Mouse (Mus musculus) liver, embryonic 16.5 days (tissue): ENCODE results near the gene Tyrobp. TPM values are rescaled to one million over a fixed set of nuclear protein-coding genes. Genes with fewer than 3 reads are reported as not detected.

ENCODE experiments used
- ATAC-seq: fragments of 200-750 bp; cut with Nextera tagmentation; 2 replicates; pipeline ENCODE4 v1.8.0; 2017; ENCODE audit warnings: low read depth, mild to moderate bottlenecking, moderate number of reproducible peaks, moderate library complexity
- H3K27ac ChIP-seq: fragments of 300-500 bp; sonication (generic); 2 replicates; pipeline ENCODE4 v1.5.1; 2014; ENCODE audit warnings: mild to moderate bottlenecking, low read length
- H3K27me3 ChIP-seq: fragments of 300-500 bp; sonication (generic); 2 replicates; pipeline ENCODE4 v1.6.1; 2014; ENCODE audit warnings: low read depth, low read length, mixed read lengths; ENCODE audit not compliant: control insufficient read depth, insufficient read depth
- H3K36me3 ChIP-seq: fragments of 300-500 bp; sonication (generic); 2 replicates; pipeline ENCODE4 v1.6.1; 2014; ENCODE audit warnings: mild to moderate bottlenecking; ENCODE audit not compliant: control insufficient read depth, insufficient read depth
- H3K4me1 ChIP-seq: fragments of 300-500 bp; sonication (generic); 2 replicates; pipeline ENCODE4 v1.6.1; 2014; ENCODE audit warnings: low read depth, low read length, mixed read lengths; ENCODE audit not compliant: control insufficient read depth
- H3K4me2 ChIP-seq: fragments of 300-500 bp; sonication (generic); 2 replicates; pipeline ENCODE4 v1.6.1; 2014; ENCODE audit warnings: low read depth, low read length, mixed read lengths
- H3K4me3 ChIP-seq: fragments of 300-500 bp; sonication (generic); 2 replicates; pipeline ENCODE4 v1.5.1; 2014; ENCODE audit warnings: low read depth, mild to moderate bottlenecking, low read length
- H3K9ac ChIP-seq: fragments of 300-500 bp; sonication (generic); 2 replicates; pipeline ENCODE4 v1.6.1; 2014; ENCODE audit warnings: low read depth, low read length
- H3K9me3 ChIP-seq: fragments of 300-500 bp; sonication (generic); replicated peaks from 2 replicates; pipeline ENCODE4 v1.6.1; 2016; ENCODE audit warnings: low read length; ENCODE audit not compliant: control insufficient read depth
- WGBS: fragments of 180-500 bp; shearing (Covaris S2); extraction: QIAGEN DNeasy Blood & Tissue Kit; methylation state at CpG from one replicate; pipeline ENCODE4 v1.1.7; 2014; ENCODE audit not compliant: insufficient replicate concordance; 5-methylcytosine and 5-hydroxymethylcytosine counted together
- polyA plus RNA-seq: library from polyadenylated mRNA; unstranded; fragments of >200 nt; fragmentation: Nextera tagmentation; extraction: Ambion mirVana; gene quantifications from 2 replicates; pipeline ENCODE4 v1.2.1, GENCODE M21; 2015

The Tyrobp gene
- polyA plus RNA-seq, 1 experiment from 2014 or later, result 154 TPM

- Histone ChIP-seq H3K4me3 (no peak overlapping the region), H3K36me3 (no peaks in the 10 kb centered on the region), H3K9me3 (no peaks in the 10 kb centered on the region), H3K27me3 (no peaks in the 10 kb centered on the region), H3K4me2 (no peak overlapping the region), H3K9ac (no peak overlapping the region), H3K4me1 (no peaks in the 10 kb centered on the region), H3K27ac (no peak overlapping the region)
- no peak for ATAC-seq
- WGBS, result 54% methylated on average over 7 of the region's 7 CpGs
These were observed 13.9 kb upstream of the Tyrobp start for GRCm38 (mm10) chr7:30399671-30400070.

DNA sequence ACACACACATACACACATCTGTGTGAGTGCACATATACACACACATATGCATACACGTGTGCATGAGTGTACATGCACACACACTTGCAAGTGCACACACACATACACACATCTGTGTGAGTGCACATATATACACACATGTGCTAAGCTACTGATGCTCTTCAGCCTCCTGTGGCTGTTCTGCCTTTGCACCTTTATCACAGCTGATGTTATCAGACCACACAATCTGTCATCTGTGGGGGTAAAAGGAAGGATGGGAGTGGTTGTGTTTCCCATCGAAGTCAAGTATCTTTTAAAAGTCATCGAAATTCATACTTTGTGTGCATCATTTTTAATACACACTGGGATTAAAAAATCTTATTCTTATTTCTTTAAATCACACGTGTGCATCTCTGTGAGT is 11.2 kb upstream of the Tyrobp start:
- no peak for ATAC-seq
- no peaks in the 10 kb centered on the region for H3K4me1 ChIP-seq
- H3K36me3 ChIP-seq, result no peaks in the 10 kb centered on the region

DNA sequence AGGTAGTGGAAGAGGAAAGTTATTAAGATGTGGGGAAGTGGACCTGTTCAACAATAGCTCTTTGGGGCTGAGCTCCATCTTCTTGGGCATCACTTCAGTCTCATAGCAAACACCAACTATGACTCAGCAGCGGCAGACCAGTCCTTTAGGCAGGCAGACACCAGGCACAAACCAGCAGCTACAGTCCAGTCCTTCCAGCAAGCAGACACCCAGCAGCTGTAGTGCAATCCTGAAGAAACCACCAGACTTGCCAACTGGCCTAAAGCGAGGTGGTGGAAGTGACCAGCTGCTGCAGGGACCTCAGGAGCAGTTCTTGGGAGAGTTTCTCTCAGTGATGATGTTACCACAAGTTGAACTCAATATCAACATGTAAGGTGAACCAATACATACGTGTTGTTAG is 4.9 kb upstream of the Tyrobp start:
- Histone ChIP-seq H3K36me3 (no peaks in the 10 kb centered on the region), H3K27ac (no peak overlapping the region), H3K4me1 (no peaks in the 10 kb centered on the region), H3K27me3 (no peaks in the 10 kb centered on the region), H3K4me2 (no peak overlapping the region), H3K9me3 (no peaks in the 10 kb centered on the region), H3K4me3 (no peak overlapping the region), H3K9ac (no peak overlapping the region)
- 59% methylated on average over 3 of the region's 3 CpGs for WGBS
- no peak for ATAC-seq

More for the DNA sequence above, 11.2 kb upstream of the Tyrobp start:
- H3K27me3 ChIP-seq, result no peaks in the 10 kb centered on the region
- no peak overlapping the region for H3K9ac ChIP-seq
- no peak overlapping the region for H3K4me3 ChIP-seq
- H3K4me2 ChIP-seq, result no peak overlapping the region
- no peaks in the 10 kb centered on the region for H3K9me3 ChIP-seq
- H3K27ac ChIP-seq, result no peak overlapping the region
- 36% methylated on average over 4 of the region's 4 CpGs for WGBS

- 54% methylated on average over 2 of the region's 2 CpGs for WGBS
- H3K9me3 ChIP-seq, result no peaks in the 10 kb centered on the region
- H3K27ac ChIP-seq, result no peak overlapping the region
- no peaks in the 10 kb centered on the region for H3K36me3 ChIP-seq
- no peaks in the 10 kb centered on the region for H3K27me3 ChIP-seq
- ATAC-seq, result no peak
- no peak overlapping the region for H3K4me2 ChIP-seq
- H3K4me3 ChIP-seq, result no peak overlapping the region
- no peaks in the 10 kb centered on the region for H3K4me1 ChIP-seq
- H3K9ac ChIP-seq, result no peak overlapping the region
These were observed 3.8 kb upstream of the Tyrobp start for GRCm38 (mm10) chr7:30409789-30410188.

GRCm38 (mm10) chr7:30411023-30411422 is 2.5 kb upstream of the Tyrobp start:
- Histone ChIP-seq H3K4me3 (no peak overlapping the region), H3K27ac (no peak overlapping the region), H3K27me3 (no peaks in the 10 kb centered on the region), H3K36me3 (no peaks in the 10 kb centered on the region), H3K9ac (no peak overlapping the region), H3K4me2 (no peak overlapping the region), H3K9me3 (no peaks in the 10 kb centered on the region), H3K4me1 (no peaks in the 10 kb centered on the region)
- ATAC-seq, result no peak
- WGBS, result 30% methylated on average over 3 of the region's 3 CpGs

DNA sequence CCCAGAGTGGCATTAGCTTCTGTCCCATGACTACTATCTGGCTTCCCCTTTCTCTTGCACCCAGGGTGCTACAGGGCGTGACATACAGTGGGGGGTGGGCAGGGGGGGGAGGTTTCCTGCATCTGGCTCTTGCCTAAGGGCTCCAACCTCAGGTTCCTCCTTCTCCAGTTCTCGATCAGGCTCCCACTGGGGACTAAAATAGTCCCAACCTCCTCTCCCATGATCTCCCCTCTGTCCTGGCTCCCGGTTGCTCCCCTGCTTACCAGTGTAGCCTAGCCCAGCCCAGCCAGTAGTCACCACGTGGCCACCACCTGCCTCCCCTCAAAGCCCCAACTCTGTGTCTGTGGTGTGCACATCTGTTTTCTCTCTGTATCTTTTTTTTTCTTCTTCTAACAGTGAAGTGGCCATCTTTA is 819 bp upstream of the Tyrobp start:
- H3K9ac ChIP-seq, result no peak overlapping the region
- H3K9me3 ChIP-seq, result no peaks in the 10 kb centered on the region
- H3K4me2 ChIP-seq, result 0 out of 2 replicates have a peak overlapping the region, but pooled peaks have one; percentile 20
- no peaks in the 10 kb centered on the region for H3K4me1 ChIP-seq
- ATAC-seq, result peak; percentile 56
- 15% methylated on average over 4 of the region's 4 CpGs for WGBS
- H3K36me3 ChIP-seq, result no peaks in the 10 kb centered on the region
- no peaks in the 10 kb centered on the region for H3K27me3 ChIP-seq
- 0 out of 2 replicates have a peak overlapping the region, but pooled peaks have one; percentile 4 for H3K4me3 ChIP-seq
- peak overlapping the region; percentile 70 for H3K27ac ChIP-seq

GRCm38 (mm10) chr7:30417856-30418255 is 4.3 kb downstream of the Tyrobp start:
- Histone ChIP-seq H3K9me3 (no peaks in the 10 kb centered on the region), H3K9ac (no peak overlapping the region), H3K4me2 (peak overlapping the region; percentile 22; the same call in 1 of the 2 replicates), H3K4me1 (peaks cover 15% of the 10 kb centered on the region), H3K27ac (peak overlapping the region; percentile 18), H3K4me3 (0 out of 2 replicates have a peak overlapping the region, but pooled peaks have one; percentile 4), H3K36me3 (no peaks in the 10 kb centered on the region), H3K27me3 (peaks cover 1% of the 10 kb centered on the region; the same call in 1 of the 2 replicates)
- 33% methylated on average over 9 of the region's 9 CpGs for WGBS
- no peak for ATAC-seq

GRCm38 (mm10) chr7:30419561-30420499 is 6.3 kb downstream of the Tyrobp start, which contains the start of gene Hcst:
Hcst (minus strand) TSS chr7:30419854.
- Histone ChIP-seq H3K9me3 (no peaks in the 10 kb centered on the region), H3K4me1 (peaks cover 15% of the 10 kb centered on the region), H3K4me2 (peak within 1 kb of the TSS; percentile 30), H3K36me3 (no peaks in the 10 kb centered on the region), H3K9ac (no peak within 1 kb of the TSS), H3K27me3 (peaks cover 3% of the 10 kb centered on the region; the same call in 1 of the 2 replicates), H3K4me3 (0 out of 2 replicates have a peak within 1 kb of the TSS, but pooled peaks have one; percentile 18), H3K27ac (peak within 1 kb of the TSS; percentile 76)
- 8% methylated on average over 10 of the region's 10 CpGs for WGBS
- 0 out of 2 replicates have a peak, but pooled peaks have one; percentile 20 for ATAC-seq

DNA sequence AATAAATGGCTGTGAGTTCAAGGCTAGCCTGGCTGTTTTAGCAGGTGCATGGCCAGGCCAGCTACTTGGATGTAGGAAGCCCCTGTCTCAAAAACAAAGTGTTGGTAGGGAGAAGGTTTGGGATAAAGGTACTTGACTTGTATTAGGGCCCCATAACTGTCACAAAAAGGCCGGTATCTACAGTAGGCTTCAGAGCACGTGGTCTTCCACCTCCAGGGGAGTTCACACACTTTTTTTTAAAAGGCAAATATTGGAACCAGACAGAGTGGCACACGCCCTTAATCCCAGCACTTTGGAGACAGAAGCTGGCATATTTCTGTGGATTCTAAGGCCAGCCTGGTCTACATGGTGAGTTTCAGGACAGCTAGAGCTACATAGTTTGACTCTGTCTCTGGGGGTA is 7.1 kb downstream of the Tyrobp start:
- H3K4me3 ChIP-seq, result no peak overlapping the region
- H3K4me1 ChIP-seq, result peaks cover 15% of the 10 kb centered on the region
- peaks cover 3% of the 10 kb centered on the region; the same call in 1 of the 2 replicates for H3K27me3 ChIP-seq
- 35% methylated on average over 3 of the region's 3 CpGs for WGBS
- H3K4me2 ChIP-seq, result peak overlapping the region; percentile 87
- H3K36me3 ChIP-seq, result no peaks in the 10 kb centered on the region
- H3K27ac ChIP-seq, result peak overlapping the region; percentile 53; the same call in 1 of the 2 replicates
- no peak overlapping the region for H3K9ac ChIP-seq
- H3K9me3 ChIP-seq, result no peaks in the 10 kb centered on the region
- no peak for ATAC-seq
